Comparison of ENCODE assay signal across 8 mouse cellular contexts in genomic region chr5:76588551-76589283, GRCm38 (mm10). TPM values are rescaled to one million over a fixed set of nuclear protein-coding genes. Genes with fewer than 3 reads are reported as not detected.
DNase-seq lines count a peak whose midpoint lies in the region; ATAC-seq and TF ChIP-seq lines count a peak whose summit lies in the region.

Cep135 (plus strand) TSS chr5:76588698.

- peak within 1 kb of the TSS; percentile 80 for H3K4me2 ChIP-seq in heart, embryonic 12.5 days
- H3K4me2 ChIP-seq in kidney, postnatal 0 days (ENCODE audit: low read length) = peak within 1 kb of the TSS; percentile 64
- peak within 1 kb of the TSS; percentile 70 for H3K4me2 ChIP-seq in liver, embryonic 12.5 days

- H3K4me1 ChIP-seq in erythroblast, embryonic 14.5 days (ENCODE audit: control insufficient read depth) = peaks cover 22% of the 10 kb centered on the region
- H3K4me1 ChIP-seq in heart, embryonic 12.5 days (replicated peaks) = 0 out of 2 replicates have a peak, but pooled peaks cover 4% of the 10 kb centered on the region
- no peaks in the 10 kb centered on the region; the same call in 1 of the 2 replicates for H3K4me1 ChIP-seq in kidney, postnatal 0 days (replicated peaks; ENCODE audit: insufficient read depth, low read length)
- H3K4me1 ChIP-seq in liver, embryonic 12.5 days = peaks cover 23% of the 10 kb centered on the region

- peak within 1 kb of the TSS; percentile 85 for H3K27ac ChIP-seq in heart, embryonic 12.5 days (ENCODE audit: poor library complexity, severe bottlenecking)
- peak within 1 kb of the TSS; percentile 91 for H3K27ac ChIP-seq in kidney, postnatal 0 days
- H3K27ac ChIP-seq in liver, embryonic 12.5 days = peak within 1 kb of the TSS; percentile 92

- ATAC-seq in heart, embryonic 12.5 days (ENCODE audit: insufficient number of reproducible peaks, low FRiP score) = peak; percentile 96
- ATAC-seq in kidney, postnatal 0 days (replicated peaks; ENCODE audit: low FRiP score, low read depth) = peak; percentile 98
- peak; percentile 98 for ATAC-seq in liver, embryonic 12.5 days

- DNase-seq in CD4-positive, CD25-positive, alpha-beta regulatory T cell, adult 2 months (ENCODE audit: low read depth, low spot score) = peak; percentile 86
- DNase-seq in brain, embryonic 18.5 days (ENCODE audit: low read depth, low spot score) = peak; percentile 55
- peak; percentile 93 for DNase-seq in kidney, postnatal 0 days (ENCODE audit: low spot score)
- DNase-seq in naive thymus-derived CD4-positive, alpha-beta T cell, adult 2 months (ENCODE audit: low read depth) = peak; percentile 79
- peak; percentile 89 for DNase-seq in splenic B cell, adult 2 months (ENCODE audit: low read depth, low spot score)

- H3K9ac ChIP-seq in heart, embryonic 12.5 days = peak within 1 kb of the TSS; percentile 89
- H3K9ac ChIP-seq in kidney, postnatal 0 days (ENCODE audit: low read depth, low read length) = peak within 1 kb of the TSS; percentile 82
- peak within 1 kb of the TSS; percentile 93 for H3K9ac ChIP-seq in liver, embryonic 12.5 days

- H3K27me3 ChIP-seq in erythroblast, embryonic 14.5 days (ENCODE audit: control insufficient read depth) = no peaks in the 10 kb centered on the region
- no peaks in the 10 kb centered on the region for H3K27me3 ChIP-seq in heart, embryonic 12.5 days (replicated peaks)
- no peaks in the 10 kb centered on the region for H3K27me3 ChIP-seq in kidney, postnatal 0 days (ENCODE audit: insufficient read depth, low read length)
- H3K27me3 ChIP-seq in liver, embryonic 12.5 days (replicated peaks) = no peaks in the 10 kb centered on the region
- H3K27me3 ChIP-seq in splenic B cell, adult 2 months (ENCODE audit: control insufficient read depth, insufficient read depth, low read length, poor library complexity, severe bottlenecking) = no peaks in the 10 kb centered on the region

- under 1% methylated on average over 86 of the region's 92 CpGs for WGBS in heart, embryonic 12.5 days
- under 1% methylated on average over 88 of the region's 92 CpGs for WGBS in kidney, postnatal 0 days
- whole genome bisulfite sequencing in liver, embryonic 12.5 days (ENCODE audit: insufficient replicate concordance) = under 1% methylated on average over 92 of the region's 92 CpGs

- TF ChIP-seq CTCF in kidney, postnatal 0 days (IDR thresholded peaks at IDR 0.05; ENCODE audit: low read depth) = peak; percentile 85

- H3K4me3 ChIP-seq in erythroblast, embryonic 14.5 days (replicated peaks) = peak within 1 kb of the TSS; percentile 66
- H3K4me3 ChIP-seq in heart, embryonic 12.5 days = peak within 1 kb of the TSS; percentile 89
- peak within 1 kb of the TSS; percentile 96 for H3K4me3 ChIP-seq in kidney, postnatal 0 days (replicated peaks; ENCODE audit: low read depth, low read length)
- H3K4me3 ChIP-seq in liver, embryonic 12.5 days = peak within 1 kb of the TSS; percentile 91

- peaks cover 4% of the 10 kb centered on the region; the same call in 1 of the 2 replicates for H3K9me3 ChIP-seq in erythroblast, embryonic 14.5 days (ENCODE audit: control insufficient read depth, low read length)
- no peaks in the 10 kb centered on the region for H3K9me3 ChIP-seq in heart, embryonic 12.5 days (replicated peaks)
- H3K9me3 ChIP-seq in kidney, postnatal 0 days (replicated peaks; ENCODE audit: low read length) = no peaks in the 10 kb centered on the region
- H3K9me3 ChIP-seq in liver, embryonic 12.5 days (replicated peaks) = no peaks in the 10 kb centered on the region

- peaks cover 26% of the 10 kb centered on the region for H3K36me3 ChIP-seq in erythroblast, embryonic 14.5 days (ENCODE audit: control insufficient read depth)
- peaks cover 11% of the 10 kb centered on the region for H3K36me3 ChIP-seq in heart, embryonic 12.5 days
- 0 out of 2 replicates have a peak, but pooled peaks cover 3% of the 10 kb centered on the region for H3K36me3 ChIP-seq in kidney, postnatal 0 days (ENCODE audit: insufficient read depth, low read length)
- peaks cover 22% of the 10 kb centered on the region for H3K36me3 ChIP-seq in liver, embryonic 12.5 days
- H3K36me3 ChIP-seq in splenic B cell, adult 2 months (ENCODE audit: control insufficient read depth, insufficient read depth, low read length, poor library complexity, severe bottlenecking) = peaks cover 6% of the 10 kb centered on the region; the same call in 1 of the 2 replicates

RNA-seq across cellular contexts. Expression of gene Cep135, which starts in this region (rescaled TPM):
- 0.50 and 0.53 TPM in 2 replicates for polyA plus RNA-seq in erythroblast, embryonic 14.5 days (2012)
- polyA plus RNA-seq in heart, embryonic 12.5 days (2016; fragmentation: Nextera tagmentation; extraction: Ambion mirVana) = 8.5 and 9.8 TPM in 2 replicates
- polyA plus RNA-seq in kidney, postnatal 0 days (2015; fragmentation: Nextera tagmentation; extraction: Ambion mirVana) = 3.7 and 4.3 TPM in 2 replicates
- 6.1 and 6.5 TPM in 2 replicates for polyA plus RNA-seq in liver, embryonic 12.5 days (2016; fragmentation: Nextera tagmentation; extraction: Ambion mirVana)

Comparison
In these comparisons a context has a peak if more than half of its experiments do, and no peak if none do; other contexts are left out.
1. Peak in every context shown above with its lines: DNase-seq, ATAC-seq, H3K4me3 ChIP-seq and H3K27ac ChIP-seq.